Mouse (Mus musculus): ENCODE data around the gene Ptprt.

Gene Ptprt

GRCm38 (mm10) chr2:161519671-161520070 lies 1141.3 kb downstream of the Ptprt start:
- 59% methylated on average over 2 of the region's 2 CpGs for WGBS

- 18% methylated on average over 5 of the region's 5 CpGs for whole genome bisulfite sequencing
These were observed 1144.0 kb downstream of the Ptprt start for GRCm38 (mm10) chr2:161516921-161517320.

GRCm38 (mm10) chr2:161513256-161513655 lies 1147.7 kb downstream of the Ptprt start:
- 100% methylated on average over 1 of the region's 1 CpGs for WGBS

GRCm38 (mm10) chr2:161511880-161512570 lies 1148.9 kb downstream of the Ptprt start:
- WGBS, result 23% methylated on average over 6 of the region's 15 CpGs

- WGBS, result 15% methylated on average over 8 of the region's 8 CpGs
These were observed 1149.7 kb downstream of the Ptprt start for GRCm38 (mm10) chr2:161511101-161511759.

GRCm38 (mm10) chr2:161499097-161499899 lies 1161.6 kb downstream of the Ptprt start:
- 27% methylated on average over 13 of the region's 13 CpGs for WGBS

- WGBS, result 15% methylated on average over 13 of the region's 13 CpGs
These were observed 1162.4 kb downstream of the Ptprt start for GRCm38 (mm10) chr2:161498449-161499096.

- WGBS, result 89% methylated on average over 1 of the region's 1 CpGs
These were observed 1179.2 kb downstream of the Ptprt start for GRCm38 (mm10) chr2:161481741-161482140.
